Mouse (Mus musculus): ENCODE measurements around the gene Zfp518a. TPM values are rescaled to one million over a fixed set of nuclear protein-coding genes. Genes with fewer than 3 reads are reported as not detected.
A peak's percentile ranks its signal among the peaks of the same experiment; 100 is the strongest.

Gene Zfp518a
- polyA plus RNA-seq (2012; rRNA removed) (8.0 and 8.5 TPM in 2 replicates), polyA plus RNA-seq (2014; fragmentation: Nextera tagmentation; extraction: Ambion mirVana) (13.7 and 15.0 TPM in 2 replicates)

- TF ChIP-seq POLR2A (IDR thresholded peaks at IDR 0.05; ENCODE audit: borderline replicate concordance, extremely low read depth, insufficient read depth, insufficient read length): peak; percentile 46; the same call in 1 of the 2 replicates
- ATAC-seq (ENCODE audit: low FRiP score, low read depth): peak; percentile 91
- WGBS: under 1% methylated on average over 76 of the region's 89 CpGs
These were observed at the start of gene Zfp518a for GRCm38 (mm10) chr19:40894519-40895392. Zfp518a (plus strand) TSS chr19:40894705.

GRCm38 (mm10) chr19:40844731-40845130 lies 49.8 kb upstream of the Zfp518a start:
- H3K27me3 ChIP-seq (ENCODE audit: control insufficient read depth, insufficient read depth, low read length): no peaks in the 10 kb centered on the region
- TF ChIP-seq POLR2A (IDR thresholded peaks at IDR 0.05; ENCODE audit: borderline replicate concordance, extremely low read depth, insufficient read depth, insufficient read length): no peak
- H3K9ac ChIP-seq (ENCODE audit: low read depth, low read length, severe bottlenecking): no peak overlapping the region
- ATAC-seq (ENCODE audit: low FRiP score, low read depth) (no peak), DNase-seq (ENCODE audit: low spot score) (no peak)
- H3K36me3 ChIP-seq (ENCODE audit: control insufficient read depth, insufficient read depth, low read length): peaks cover 82% of the 10 kb centered on the region
- no peak overlapping the region for H3K4me3 ChIP-seq (replicated peaks; ENCODE audit: low read length)
- no peaks in the 10 kb centered on the region for H3K4me1 ChIP-seq (ENCODE audit: control insufficient read depth, insufficient read depth, low read length)
- no peak overlapping the region for H3K4me2 ChIP-seq (replicated peaks; ENCODE audit: low read depth, low read length, severe bottlenecking)
- WGBS: 92% methylated on average over 13 of the region's 13 CpGs
- no peak overlapping the region for H3K27ac ChIP-seq (replicated peaks; ENCODE audit: low read depth, low read length)
- no peaks in the 10 kb centered on the region for H3K9me3 ChIP-seq (ENCODE audit: control insufficient read depth, low read length)

More at GRCm38 (mm10) chr19:40894519-40895392, at the start of gene Zfp518a:
- peak within 1 kb of the TSS; percentile 97 for H3K27ac ChIP-seq (replicated peaks; ENCODE audit: low read depth, low read length)
- peak; percentile 90 for DNase-seq (ENCODE audit: low spot score)
- peak within 1 kb of the TSS; percentile 82 for H3K9ac ChIP-seq (ENCODE audit: low read depth, low read length, severe bottlenecking)
- H3K4me1 ChIP-seq (ENCODE audit: control insufficient read depth, insufficient read depth, low read length): no peaks in the 10 kb centered on the region
- H3K4me3 ChIP-seq (replicated peaks; ENCODE audit: low read length): peak within 1 kb of the TSS; percentile 74
- 0 out of 2 replicates have a peak, but pooled peaks cover 3% of the 10 kb centered on the region for H3K27me3 ChIP-seq (ENCODE audit: control insufficient read depth, insufficient read depth, low read length)
- 0 out of 2 replicates have a peak, but pooled peaks cover 9% of the 10 kb centered on the region for H3K36me3 ChIP-seq (ENCODE audit: control insufficient read depth, insufficient read depth, low read length)
- peak within 1 kb of the TSS; percentile 68 for H3K4me2 ChIP-seq (replicated peaks; ENCODE audit: low read depth, low read length, severe bottlenecking)
- peaks cover 11% of the 10 kb centered on the region; the same call in 1 of the 2 replicates for H3K9me3 ChIP-seq (ENCODE audit: control insufficient read depth, low read length)

- Histone ChIP-seq H3K36me3 (ENCODE audit: control insufficient read depth, insufficient read depth, low read length) (peaks cover 58% of the 10 kb centered on the region), H3K9me3 (ENCODE audit: control insufficient read depth, low read length) (no peaks in the 10 kb centered on the region)
These were observed 45.1 kb upstream of the Zfp518a start for GRCm38 (mm10) chr19:40849391-40849790.

GRCm38 (mm10) chr19:40859555-40859954 lies 35.0 kb upstream of the Zfp518a start:
- ATAC-seq (ENCODE audit: low FRiP score, low read depth) (no peak), DNase-seq (ENCODE audit: low spot score) (no peak)
- 73% methylated on average over 4 of the region's 4 CpGs for WGBS
- H3K9ac ChIP-seq (ENCODE audit: low read depth, low read length, severe bottlenecking): no peak overlapping the region
- H3K4me2 ChIP-seq (replicated peaks; ENCODE audit: low read depth, low read length, severe bottlenecking): no peak overlapping the region
- no peak overlapping the region for H3K27ac ChIP-seq (replicated peaks; ENCODE audit: low read depth, low read length)
- no peaks in the 10 kb centered on the region for H3K9me3 ChIP-seq (ENCODE audit: control insufficient read depth, low read length)
- no peaks in the 10 kb centered on the region for H3K36me3 ChIP-seq (ENCODE audit: control insufficient read depth, insufficient read depth, low read length)
- no peaks in the 10 kb centered on the region for H3K27me3 ChIP-seq (ENCODE audit: control insufficient read depth, insufficient read depth, low read length)
- no peak for TF ChIP-seq POLR2A (IDR thresholded peaks at IDR 0.05; ENCODE audit: borderline replicate concordance, extremely low read depth, insufficient read depth, insufficient read length)
- H3K4me3 ChIP-seq (replicated peaks; ENCODE audit: low read length): no peak overlapping the region
- H3K4me1 ChIP-seq (ENCODE audit: control insufficient read depth, insufficient read depth, low read length): no peaks in the 10 kb centered on the region

More at GRCm38 (mm10) chr19:40849391-40849790, 45.1 kb upstream of the Zfp518a start:
- ATAC-seq (ENCODE audit: low FRiP score, low read depth) (no peak), DNase-seq (ENCODE audit: low spot score) (no peak)
- Histone ChIP-seq H3K9ac (ENCODE audit: low read depth, low read length, severe bottlenecking) (no peak overlapping the region), H3K27me3 (ENCODE audit: control insufficient read depth, insufficient read depth, low read length) (no peaks in the 10 kb centered on the region), H3K4me3 (replicated peaks; ENCODE audit: low read length) (no peak overlapping the region), H3K4me2 (replicated peaks; ENCODE audit: low read depth, low read length, severe bottlenecking) (no peak overlapping the region), H3K27ac (replicated peaks; ENCODE audit: low read depth, low read length) (no peak overlapping the region), H3K4me1 (ENCODE audit: control insufficient read depth, insufficient read depth, low read length) (no peaks in the 10 kb centered on the region)
- 87% methylated on average over 12 of the region's 12 CpGs for WGBS
- no peak for TF ChIP-seq POLR2A (IDR thresholded peaks at IDR 0.05; ENCODE audit: borderline replicate concordance, extremely low read depth, insufficient read depth, insufficient read length)

GRCm38 (mm10) chr19:40868284-40868683 lies 26.2 kb upstream of the Zfp518a start:
- Histone ChIP-seq H3K27ac (replicated peaks; ENCODE audit: low read depth, low read length) (no peak overlapping the region), H3K4me2 (replicated peaks; ENCODE audit: low read depth, low read length, severe bottlenecking) (no peak overlapping the region), H3K9me3 (ENCODE audit: control insufficient read depth, low read length) (no peaks in the 10 kb centered on the region), H3K27me3 (ENCODE audit: control insufficient read depth, insufficient read depth, low read length) (no peaks in the 10 kb centered on the region), H3K9ac (ENCODE audit: low read depth, low read length, severe bottlenecking) (no peak overlapping the region), H3K4me1 (ENCODE audit: control insufficient read depth, insufficient read depth, low read length) (no peaks in the 10 kb centered on the region), H3K4me3 (replicated peaks; ENCODE audit: low read length) (no peak overlapping the region), H3K36me3 (ENCODE audit: control insufficient read depth, insufficient read depth, low read length) (no peaks in the 10 kb centered on the region)
- 29% methylated on average over 5 of the region's 5 CpGs for WGBS
- ATAC-seq (ENCODE audit: low FRiP score, low read depth) (no peak), DNase-seq (ENCODE audit: low spot score) (no peak)
- no peak for TF ChIP-seq POLR2A (IDR thresholded peaks at IDR 0.05; ENCODE audit: borderline replicate concordance, extremely low read depth, insufficient read depth, insufficient read length)
